Mouse (Mus musculus): ENCODE data around the gene Mfap3. TPM values are rescaled to one million over a fixed set of nuclear protein-coding genes. Genes with fewer than 3 reads are reported as not detected.

The Mfap3 gene
- polyA plus RNA-seq, 1 experiment = 63.0 TPM

- Histone ChIP-seq H3K4me3 (ENCODE audit: low read depth, low read length) (no peak overlapping the region), H3K27me3 (ENCODE audit: control insufficient read depth, insufficient read depth, low read length, poor library complexity, severe bottlenecking) (no peaks in the 10 kb centered on the region), H3K27ac (ENCODE audit: insufficient read depth, low read length) (no peak overlapping the region), H3K36me3 (ENCODE audit: control insufficient read depth, insufficient read depth, low read length, poor library complexity, severe bottlenecking) (no peaks in the 10 kb centered on the region), H3K9ac (ENCODE audit: low read depth, poor library complexity, severe bottlenecking) (no peak overlapping the region), H3K9me3 (replicated peaks; ENCODE audit: control insufficient read depth, insufficient read depth, low read length, poor library complexity, severe bottlenecking) (peaks cover 10% of the 10 kb centered on the region; the same call in 1 of the 2 replicates), H3K4me1 (ENCODE audit: control insufficient read depth, insufficient read depth, low read length) (no peaks in the 10 kb centered on the region)
- TF ChIP-seq CTCF (IDR thresholded peaks at IDR 0.05; ENCODE audit: low read depth, low read length) (no peak), POLR2A (IDR thresholded peaks at IDR 0.05; ENCODE audit: insufficient read depth, low read length) (no peak), EP300 (IDR thresholded peaks at IDR 0.05; ENCODE audit: insufficient read depth, low read depth, low read length) (no peak)
These were observed 40.4 kb upstream of the Mfap3 start for GRCm38 (mm10) chr11:57478077-57478476.

GRCm38 (mm10) chr11:57488436-57488835 lies 30.0 kb upstream of the Mfap3 start:
- peaks cover 5% of the 10 kb centered on the region; the same call in 1 of the 2 replicates for H3K9me3 ChIP-seq (replicated peaks; ENCODE audit: control insufficient read depth, insufficient read depth, low read length, poor library complexity, severe bottlenecking)
- no peak overlapping the region for H3K9ac ChIP-seq (ENCODE audit: low read depth, poor library complexity, severe bottlenecking)
- H3K27me3 ChIP-seq (ENCODE audit: control insufficient read depth, insufficient read depth, low read length, poor library complexity, severe bottlenecking) = no peaks in the 10 kb centered on the region
- peaks cover 45% of the 10 kb centered on the region for H3K36me3 ChIP-seq (ENCODE audit: control insufficient read depth, insufficient read depth, low read length, poor library complexity, severe bottlenecking)
- TF ChIP-seq CTCF (IDR thresholded peaks at IDR 0.05; ENCODE audit: low read depth, low read length) (no peak), POLR2A (IDR thresholded peaks at IDR 0.05; ENCODE audit: insufficient read depth, low read length) (no peak), EP300 (IDR thresholded peaks at IDR 0.05; ENCODE audit: insufficient read depth, low read depth, low read length) (no peak)
- H3K4me3 ChIP-seq (ENCODE audit: low read depth, low read length) = no peak overlapping the region
- no peaks in the 10 kb centered on the region for H3K4me1 ChIP-seq (ENCODE audit: control insufficient read depth, insufficient read depth, low read length)
- no peak overlapping the region for H3K27ac ChIP-seq (ENCODE audit: insufficient read depth, low read length)

- no peaks in the 10 kb centered on the region for H3K27me3 ChIP-seq (ENCODE audit: control insufficient read depth, insufficient read depth, low read length, poor library complexity, severe bottlenecking)
- peaks cover 24% of the 10 kb centered on the region for H3K36me3 ChIP-seq (ENCODE audit: control insufficient read depth, insufficient read depth, low read length, poor library complexity, severe bottlenecking)
- no peak overlapping the region for H3K4me3 ChIP-seq (ENCODE audit: low read depth, low read length)
These were observed 21.9 kb upstream of the Mfap3 start for GRCm38 (mm10) chr11:57496462-57497039.

GRCm38 (mm10) chr11:57497701-57498100 lies 20.8 kb upstream of the Mfap3 start:
- TF ChIP-seq POLR2A (IDR thresholded peaks at IDR 0.05; ENCODE audit: insufficient read depth, low read length) = no peak
- no peak for TF ChIP-seq CTCF (IDR thresholded peaks at IDR 0.05; ENCODE audit: low read depth, low read length)
- TF ChIP-seq EP300 (IDR thresholded peaks at IDR 0.05; ENCODE audit: insufficient read depth, low read depth, low read length) = no peak
- Histone ChIP-seq H3K27ac (ENCODE audit: insufficient read depth, low read length) (peak overlapping the region; percentile 61), H3K36me3 (ENCODE audit: control insufficient read depth, insufficient read depth, low read length, poor library complexity, severe bottlenecking) (peaks cover 13% of the 10 kb centered on the region), H3K4me1 (ENCODE audit: control insufficient read depth, insufficient read depth, low read length) (peaks cover 2% of the 10 kb centered on the region), H3K9ac (ENCODE audit: low read depth, poor library complexity, severe bottlenecking) (no peak overlapping the region), H3K9me3 (replicated peaks; ENCODE audit: control insufficient read depth, insufficient read depth, low read length, poor library complexity, severe bottlenecking) (no peaks in the 10 kb centered on the region), H3K4me3 (ENCODE audit: low read depth, low read length) (no peak overlapping the region), H3K27me3 (ENCODE audit: control insufficient read depth, insufficient read depth, low read length, poor library complexity, severe bottlenecking) (no peaks in the 10 kb centered on the region)

More at GRCm38 (mm10) chr11:57496462-57497039, 21.9 kb upstream of the Mfap3 start:
- peaks cover 2% of the 10 kb centered on the region for H3K4me1 ChIP-seq (ENCODE audit: control insufficient read depth, insufficient read depth, low read length)
- TF ChIP-seq POLR2A (IDR thresholded peaks at IDR 0.05; ENCODE audit: insufficient read depth, low read length) = no peak
- no peak for TF ChIP-seq EP300 (IDR thresholded peaks at IDR 0.05; ENCODE audit: insufficient read depth, low read depth, low read length)
- no peak for TF ChIP-seq CTCF (IDR thresholded peaks at IDR 0.05; ENCODE audit: low read depth, low read length)
- no peak overlapping the region for H3K27ac ChIP-seq (ENCODE audit: insufficient read depth, low read length)
- H3K9ac ChIP-seq (ENCODE audit: low read depth, poor library complexity, severe bottlenecking) = no peak overlapping the region
- H3K9me3 ChIP-seq (replicated peaks; ENCODE audit: control insufficient read depth, insufficient read depth, low read length, poor library complexity, severe bottlenecking) = no peaks in the 10 kb centered on the region

GRCm38 (mm10) chr11:57498215-57498614 lies 20.2 kb upstream of the Mfap3 start:
- Histone ChIP-seq H3K27me3 (ENCODE audit: control insufficient read depth, insufficient read depth, low read length, poor library complexity, severe bottlenecking) (no peaks in the 10 kb centered on the region), H3K36me3 (ENCODE audit: control insufficient read depth, insufficient read depth, low read length, poor library complexity, severe bottlenecking) (peaks cover 10% of the 10 kb centered on the region), H3K4me1 (ENCODE audit: control insufficient read depth, insufficient read depth, low read length) (peaks cover 2% of the 10 kb centered on the region), H3K9ac (ENCODE audit: low read depth, poor library complexity, severe bottlenecking) (no peak overlapping the region), H3K27ac (ENCODE audit: insufficient read depth, low read length) (peak overlapping the region; percentile 61), H3K4me3 (ENCODE audit: low read depth, low read length) (no peak overlapping the region), H3K9me3 (replicated peaks; ENCODE audit: control insufficient read depth, insufficient read depth, low read length, poor library complexity, severe bottlenecking) (no peaks in the 10 kb centered on the region)
- TF ChIP-seq CTCF (IDR thresholded peaks at IDR 0.05; ENCODE audit: low read depth, low read length) (no peak), EP300 (IDR thresholded peaks at IDR 0.05; ENCODE audit: insufficient read depth, low read depth, low read length) (no peak), POLR2A (IDR thresholded peaks at IDR 0.05; ENCODE audit: insufficient read depth, low read length) (no peak)

- no peak overlapping the region for H3K27ac ChIP-seq (ENCODE audit: insufficient read depth, low read length)
- H3K9me3 ChIP-seq (replicated peaks; ENCODE audit: control insufficient read depth, insufficient read depth, low read length, poor library complexity, severe bottlenecking) = no peaks in the 10 kb centered on the region
- peaks cover 1% of the 10 kb centered on the region for H3K4me1 ChIP-seq (ENCODE audit: control insufficient read depth, insufficient read depth, low read length)
- no peaks in the 10 kb centered on the region for H3K27me3 ChIP-seq (ENCODE audit: control insufficient read depth, insufficient read depth, low read length, poor library complexity, severe bottlenecking)
- no peak overlapping the region for H3K4me3 ChIP-seq (ENCODE audit: low read depth, low read length)
- TF ChIP-seq EP300 (IDR thresholded peaks at IDR 0.05; ENCODE audit: insufficient read depth, low read depth, low read length) (no peak), POLR2A (IDR thresholded peaks at IDR 0.05; ENCODE audit: insufficient read depth, low read length) (no peak), CTCF (IDR thresholded peaks at IDR 0.05; ENCODE audit: low read depth, low read length) (no peak)
- peaks cover 38% of the 10 kb centered on the region for H3K36me3 ChIP-seq (ENCODE audit: control insufficient read depth, insufficient read depth, low read length, poor library complexity, severe bottlenecking)
- H3K9ac ChIP-seq (ENCODE audit: low read depth, poor library complexity, severe bottlenecking) = no peak overlapping the region
These were observed 15.3 kb upstream of the Mfap3 start for GRCm38 (mm10) chr11:57503155-57503554.

All from ES-Bruce4 (cell line).